Mouse (Mus musculus) heart, embryonic 16.5 days (tissue): Measurements from ENCODE around the gene Bmp8b. TPM values are rescaled to one million over a fixed set of nuclear protein-coding genes. Genes with fewer than 3 reads are reported as not detected.
"Not testable (repeated sequence)": the region's sequence is repeated elsewhere in the genome, so short reads cannot be mapped to it uniquely, and the experiment has no call there.

ENCODE experiments used
- ATAC-seq: fragments of 200-750 bp; cut with Nextera tagmentation; replicated peaks from 2 replicates; pipeline ENCODE4 v1.8.0; 2017; ENCODE audit warnings: moderate number of reproducible peaks; ENCODE audit not compliant: insufficient read depth, low FRiP score; ENCODE audit errors: extremely low read depth
- H3K27ac ChIP-seq: fragments of 300-500 bp; sonication (generic); 2 replicates; pipeline ENCODE4 v1.5.1; 2014; ENCODE audit warnings: mild to moderate bottlenecking, low read length, control low read depth, moderate library complexity
- H3K27me3 ChIP-seq: fragments of 300-500 bp; sonication (generic); 2 replicates; pipeline ENCODE4 v1.6.1; 2014; ENCODE audit warnings: low read length, mixed read lengths; ENCODE audit not compliant: control insufficient read depth, insufficient read depth
- H3K36me3 ChIP-seq: fragments of 300-500 bp; sonication (generic); 2 replicates; pipeline ENCODE4 v1.6.1; 2014; ENCODE audit not compliant: control insufficient read depth, insufficient read depth
- H3K4me1 ChIP-seq: fragments of 300-500 bp; sonication (generic); 2 replicates; pipeline ENCODE4 v1.6.1; 2014; ENCODE audit warnings: low read length, mixed read lengths; ENCODE audit not compliant: control insufficient read depth, insufficient read depth
- H3K4me2 ChIP-seq: fragments of 300-500 bp; sonication (generic); 2 replicates; pipeline ENCODE4 v1.6.1; 2014; ENCODE audit warnings: low read depth, mild to moderate bottlenecking, control low read depth, low read length
- H3K4me3 ChIP-seq: fragments of 300-500 bp; sonication (generic); 2 replicates; pipeline ENCODE4 v1.5.1; 2014; ENCODE audit warnings: mild to moderate bottlenecking, control low read depth, low read length
- H3K9ac ChIP-seq: fragments of 300-500 bp; sonication (generic); 2 replicates; pipeline ENCODE4 v1.6.1; 2014; ENCODE audit warnings: low read length, control low read depth
- H3K9me3 ChIP-seq: fragments of 300-500 bp; sonication (generic); replicated peaks from 2 replicates; pipeline ENCODE4 v1.6.1; 2016; ENCODE audit warnings: low read length; ENCODE audit not compliant: control insufficient read depth
- WGBS: fragments of 180-500 bp; shearing (Covaris S2); extraction: QIAGEN DNeasy Blood & Tissue Kit; methylation state at CpG from one replicate; pipeline ENCODE4 v1.1.7; 2014; 5-methylcytosine and 5-hydroxymethylcytosine counted together
- polyA plus RNA-seq: library from polyadenylated mRNA; unstranded; fragments of >200 nt; fragmentation: Nextera tagmentation; extraction: Ambion mirVana; gene quantifications from 2 replicates; pipeline ENCODE4 v1.2.1, GENCODE M21; 2015

The Bmp8b gene
- polyA plus RNA-seq, 1 experiment from 2014 or later: 0.45 TPM

DNA sequence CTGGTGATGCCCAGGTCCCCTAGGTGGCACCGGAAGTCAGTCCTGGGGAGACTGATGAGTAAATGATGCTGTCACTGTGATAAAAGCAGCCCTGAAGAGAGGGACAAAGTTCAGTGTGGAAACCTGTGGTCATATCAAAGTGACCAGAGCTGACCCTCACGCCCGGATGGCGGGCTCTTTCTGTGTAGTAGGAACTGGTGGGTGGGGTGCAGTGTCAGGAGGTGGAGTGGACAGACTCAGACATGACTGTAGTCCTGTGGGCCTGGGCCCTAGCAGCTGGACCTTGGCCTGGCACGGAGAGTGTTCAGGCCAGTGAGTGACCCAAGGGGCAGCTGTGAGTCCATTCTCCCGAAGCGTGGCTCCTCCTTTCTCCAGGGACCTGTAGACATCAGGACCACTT is 964 bp downstream of the Bmp8b start:
- 75% methylated on average over 6 of the region's 7 CpGs for WGBS
- ATAC-seq, H3K9me3 ChIP-seq, H3K4me1 ChIP-seq, H3K27ac ChIP-seq, H3K4me3 ChIP-seq, H3K4me2 ChIP-seq, H3K36me3 ChIP-seq, H3K9ac ChIP-seq: not testable (repeated sequence)
- peaks cover 37% of the 10 kb centered on the region for H3K27me3 ChIP-seq

- Histone ChIP-seq H3K4me1 (peaks cover 8% of the 10 kb centered on the region), H3K27me3 (peaks cover 36% of the 10 kb centered on the region), H3K9me3 (no peaks in the 10 kb centered on the region), H3K36me3 (no peaks in the 10 kb centered on the region), H3K4me3 (no peak overlapping the region), H3K4me2 (no peak overlapping the region), H3K27ac (no peak overlapping the region), H3K9ac (no peak overlapping the region)
- ATAC-seq: no peak
- WGBS: 75% methylated on average over 2 of the region's 2 CpGs
These were observed 1.9 kb downstream of the Bmp8b start for GRCm38 (mm10) chr4:123106864-123107263.

DNA sequence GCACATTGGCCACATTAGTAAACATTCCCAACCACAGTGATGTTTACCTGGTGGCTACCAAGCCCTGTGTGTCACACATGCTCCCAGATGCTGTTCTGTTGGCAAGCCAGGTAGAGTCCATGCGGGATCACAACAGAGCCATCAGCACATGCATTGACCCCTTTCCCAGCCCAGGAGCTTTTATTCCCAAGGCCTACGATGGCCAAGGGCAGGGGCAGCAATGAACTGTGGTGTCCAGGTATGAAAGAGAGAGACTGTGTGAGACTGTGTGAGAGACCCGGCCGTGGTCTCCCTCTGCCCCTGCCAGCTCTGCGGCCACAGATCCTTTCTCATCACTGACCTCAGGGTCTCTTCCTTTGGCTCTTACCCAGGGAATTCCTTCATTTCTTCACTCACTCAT is 3.1 kb downstream of the Bmp8b start:
- Histone ChIP-seq H3K9me3 (no peaks in the 10 kb centered on the region), H3K4me3 (no peak overlapping the region), H3K4me1 (peaks cover 8% of the 10 kb centered on the region), H3K36me3 (no peaks in the 10 kb centered on the region), H3K27me3 (peaks cover 32% of the 10 kb centered on the region), H3K9ac (no peak overlapping the region), H3K27ac (no peak overlapping the region), H3K4me2 (no peak overlapping the region)
- 88% methylated on average over 5 of the region's 5 CpGs for WGBS
- ATAC-seq: no peak

- no peak for ATAC-seq
- no peak overlapping the region for H3K4me2 ChIP-seq
- H3K9ac ChIP-seq: no peak overlapping the region
- no peaks in the 10 kb centered on the region for H3K4me1 ChIP-seq
- H3K27me3 ChIP-seq: peaks cover 10% of the 10 kb centered on the region
- no peak overlapping the region for H3K4me3 ChIP-seq
- no peaks in the 10 kb centered on the region for H3K9me3 ChIP-seq
- H3K36me3 ChIP-seq: no peaks in the 10 kb centered on the region
- H3K27ac ChIP-seq: no peak overlapping the region
- 90% methylated on average over 4 of the region's 4 CpGs for WGBS
These were observed 5.8 kb downstream of the Bmp8b start for GRCm38 (mm10) chr4:123110751-123111150.

DNA sequence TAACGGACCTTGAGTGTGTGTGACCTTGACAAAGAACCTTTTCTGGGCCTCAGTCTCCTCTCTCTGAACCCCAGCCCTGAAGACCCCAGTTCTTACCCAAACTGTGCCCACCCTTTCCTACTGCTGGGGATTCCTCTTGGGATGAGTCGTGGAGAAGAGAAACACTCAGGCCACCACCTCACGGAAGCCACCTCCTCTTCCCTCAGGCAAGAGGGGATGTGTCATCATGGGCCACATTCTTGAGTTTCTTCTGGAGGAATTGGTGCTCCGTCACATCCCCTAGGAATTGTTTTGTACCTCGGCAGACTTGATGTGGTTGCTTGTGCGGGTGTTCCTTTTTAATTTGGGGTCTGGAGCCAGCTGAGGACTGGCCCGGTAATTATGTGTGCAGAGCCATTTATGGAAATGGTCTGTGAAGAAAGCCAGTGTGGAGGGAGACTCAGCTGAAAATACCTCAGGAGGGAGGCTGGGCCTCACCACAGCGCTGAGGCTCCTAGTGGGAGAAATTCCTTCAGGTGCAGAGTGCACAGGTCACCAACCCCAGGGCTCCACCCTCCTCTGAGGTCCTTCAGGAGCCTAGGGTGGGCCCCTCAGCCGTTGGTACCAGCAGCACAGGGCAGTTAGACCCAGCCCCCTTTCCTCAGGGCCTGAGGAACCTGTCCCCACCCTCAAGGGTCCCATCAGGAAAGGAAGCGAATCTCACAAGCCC is 6.5 kb downstream of the Bmp8b start:
- not testable (repeated sequence) for ATAC-seq, H3K9ac ChIP-seq, H3K27me3 ChIP-seq, H3K4me1 ChIP-seq, H3K4me2 ChIP-seq, H3K36me3 ChIP-seq, H3K27ac ChIP-seq, H3K4me3 ChIP-seq, H3K9me3 ChIP-seq
- 58% methylated on average over 10 of the region's 10 CpGs for WGBS

- Histone ChIP-seq H3K9me3 (no peaks in the 10 kb centered on the region), H3K4me1 (no peaks in the 10 kb centered on the region), H3K9ac (no peak overlapping the region), H3K27me3 (peaks cover 7% of the 10 kb centered on the region), H3K4me2 (no peak overlapping the region), H3K4me3 (no peak overlapping the region), H3K36me3 (no peaks in the 10 kb centered on the region), H3K27ac (no peak overlapping the region)
- no peak for ATAC-seq
- 74% methylated on average over 8 of the region's 8 CpGs for WGBS
These were observed 7.3 kb downstream of the Bmp8b start for GRCm38 (mm10) chr4:123112216-123112764.

DNA sequence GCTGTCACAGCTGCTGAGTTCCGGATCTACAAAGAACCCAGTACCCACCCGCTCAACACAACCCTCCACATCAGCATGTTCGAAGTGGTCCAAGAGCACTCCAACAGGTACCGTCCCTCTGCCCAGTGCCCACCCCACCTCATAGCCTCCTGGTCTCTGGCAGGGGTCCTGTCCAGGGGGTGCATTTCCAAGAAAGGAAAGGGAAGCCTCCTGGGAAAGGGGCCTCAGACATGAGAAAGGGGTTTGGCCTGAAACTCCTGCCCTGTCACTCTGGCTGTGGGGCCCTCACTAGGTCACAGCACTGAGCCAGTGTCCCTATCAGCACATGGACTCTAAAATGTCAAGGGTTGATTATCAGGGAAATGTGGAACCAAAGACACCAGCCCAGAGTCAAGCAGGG is 9.7 kb downstream of the Bmp8b start:
- H3K4me3 ChIP-seq, H3K9ac ChIP-seq, H3K4me2 ChIP-seq, H3K9me3 ChIP-seq, H3K27ac ChIP-seq, ATAC-seq, H3K4me1 ChIP-seq, H3K36me3 ChIP-seq: not testable (repeated sequence)
- 86% methylated on average over 4 of the region's 4 CpGs for WGBS
- peaks cover 14% of the 10 kb centered on the region for H3K27me3 ChIP-seq

- Histone ChIP-seq H3K36me3 (no peaks in the 10 kb centered on the region), H3K27ac (no peak within 1 kb of the TSS), H3K4me1 (no peaks in the 10 kb centered on the region), H3K9ac (no peak within 1 kb of the TSS), H3K4me2 (peak within 1 kb of the TSS; percentile 60), H3K27me3 (peaks cover 14% of the 10 kb centered on the region), H3K4me3 (peak within 1 kb of the TSS; percentile 38), H3K9me3 (no peaks in the 10 kb centered on the region)
- no peak for ATAC-seq
- WGBS: 6% methylated on average over 22 of the region's 22 CpGs
These were observed 11.0 kb downstream of the Bmp8b start, which contains the start of gene Oxct2b for GRCm38 (mm10) chr4:123116011-123116410. TSS of gene Oxct2b (plus strand) at chr4:123116266.

- Histone ChIP-seq H3K4me2 (peak overlapping the region; percentile 60), H3K4me3 (peak overlapping the region; percentile 38), H3K27me3 (peaks cover 14% of the 10 kb centered on the region)
- H3K9me3 ChIP-seq, H3K27ac ChIP-seq, ATAC-seq, H3K4me1 ChIP-seq, H3K36me3 ChIP-seq, H3K9ac ChIP-seq: not testable (repeated sequence)
- 17% methylated on average over 25 of the region's 42 CpGs for WGBS
These were observed 11.7 kb downstream of the Bmp8b start for GRCm38 (mm10) chr4:123116640-123117039.
